Mouse (Mus musculus): Measurements from ENCODE around the gene Tmem176b. TPM values are rescaled to one million over a fixed set of nuclear protein-coding genes. Genes with fewer than 3 reads are reported as not detected.

Gene Tmem176b
- polyA plus RNA-seq, 1 experiment: 36.3 TPM

DNA sequence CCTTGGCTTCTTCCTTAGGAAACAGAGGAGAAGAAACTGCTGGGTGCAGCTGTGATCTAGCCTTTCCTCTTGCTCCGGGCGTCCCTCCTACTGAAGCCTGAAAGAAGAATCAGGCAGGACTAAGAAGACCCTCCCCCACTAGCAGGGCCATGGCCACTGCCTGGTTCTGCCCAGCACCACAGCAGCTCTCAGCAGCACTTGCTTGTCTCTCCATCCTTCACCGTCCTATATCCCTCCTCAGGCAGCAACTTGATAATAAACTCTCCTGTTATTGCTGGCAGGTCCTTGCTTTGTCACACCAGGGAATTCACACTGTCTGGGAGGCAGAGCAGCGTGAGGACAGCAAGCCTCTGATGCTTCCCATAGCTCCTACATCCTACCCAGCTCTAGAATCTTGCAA lies 3.8 kb upstream of the Tmem176b start:
- Histone ChIP-seq H3K9me3 (no peaks in the 10 kb centered on the region), H3K4me1 (peaks cover 30% of the 10 kb centered on the region), H3K36me3 (replicated peaks; ENCODE audit: low read length) (no peaks in the 10 kb centered on the region), H3K4me3 (replicated peaks) (no peak overlapping the region), H3K27me3 (replicated peaks) (peaks cover 30% of the 10 kb centered on the region)
- TF ChIP-seq FLI1 (IDR thresholded peaks at IDR 0.05; ENCODE audit: low read length) (no peak), GATA1 (IDR thresholded peaks at IDR 0.05; ENCODE audit: borderline replicate concordance, low read length) (no peak)

DNA sequence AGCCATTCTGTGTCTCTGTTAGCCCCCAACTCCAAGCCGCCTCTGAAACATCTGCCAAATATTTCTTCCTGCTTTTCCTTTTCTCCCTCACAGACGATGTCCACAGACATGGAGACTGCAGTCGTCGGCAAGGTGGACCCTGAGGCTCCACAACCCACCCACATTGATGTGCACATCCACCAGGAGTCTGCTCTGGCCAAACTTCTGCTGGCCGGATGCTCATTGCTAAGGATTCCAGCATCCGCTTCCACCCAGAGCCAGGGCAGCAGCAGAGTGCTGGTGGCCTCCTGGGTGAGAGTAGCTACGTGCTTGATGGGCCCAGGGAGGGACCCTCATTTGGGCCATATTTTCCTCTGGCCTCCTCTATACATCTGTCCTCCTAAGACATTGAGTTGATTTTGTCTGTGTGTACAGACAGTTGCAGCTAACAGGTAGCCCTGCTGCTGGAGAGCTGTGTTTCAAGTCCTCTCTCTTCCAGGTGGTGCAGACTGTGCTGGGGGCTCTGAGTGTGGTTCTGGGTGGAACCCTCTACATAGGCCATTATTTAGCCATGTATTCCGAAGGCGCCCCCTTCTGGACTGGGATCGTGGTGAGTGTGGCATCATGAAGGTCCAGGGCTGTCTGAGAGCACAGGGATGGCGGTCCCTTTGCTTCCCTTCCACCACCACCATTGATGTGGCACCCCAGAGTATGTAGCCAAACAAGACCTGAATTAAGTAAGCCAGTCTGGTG lies 981 bp upstream of the Tmem176b start:
- Histone ChIP-seq H3K9me3 (no peaks in the 10 kb centered on the region), H3K4me3 (replicated peaks) (peak overlapping the region; percentile 21), H3K27me3 (replicated peaks) (peaks cover 30% of the 10 kb centered on the region), H3K4me1 (peaks cover 33% of the 10 kb centered on the region), H3K36me3 (replicated peaks; ENCODE audit: low read length) (no peaks in the 10 kb centered on the region)
- no peak for TF ChIP-seq GATA1 (IDR thresholded peaks at IDR 0.05; ENCODE audit: borderline replicate concordance, low read length)
- no peak for TF ChIP-seq FLI1 (IDR thresholded peaks at IDR 0.05; ENCODE audit: low read length)

GRCm38 (mm10) chr6:48840371-48840969 lies 826 bp downstream of the Tmem176b start, which contains the start of gene Tmem176a:
Gene Tmem176a, plus strand, starts transcription at chr6:48840919.
- Histone ChIP-seq H3K9me3 (no peaks in the 10 kb centered on the region), H3K4me1 (peaks cover 29% of the 10 kb centered on the region), H3K27me3 (replicated peaks) (peaks cover 30% of the 10 kb centered on the region), H3K4me3 (replicated peaks) (peak within 1 kb of the TSS; percentile 62), H3K36me3 (replicated peaks; ENCODE audit: low read length) (peaks cover under 1% of the 10 kb centered on the region)
- TF ChIP-seq GATA1 (IDR thresholded peaks at IDR 0.05; ENCODE audit: borderline replicate concordance, low read length) (no peak), FLI1 (IDR thresholded peaks at IDR 0.05; ENCODE audit: low read length) (no peak)

- no peak overlapping the region for H3K4me3 ChIP-seq (replicated peaks)
Observed at GRCm38 (mm10) chr6:48838321-48839080, 2.8 kb downstream of the Tmem176b start.

DNA sequence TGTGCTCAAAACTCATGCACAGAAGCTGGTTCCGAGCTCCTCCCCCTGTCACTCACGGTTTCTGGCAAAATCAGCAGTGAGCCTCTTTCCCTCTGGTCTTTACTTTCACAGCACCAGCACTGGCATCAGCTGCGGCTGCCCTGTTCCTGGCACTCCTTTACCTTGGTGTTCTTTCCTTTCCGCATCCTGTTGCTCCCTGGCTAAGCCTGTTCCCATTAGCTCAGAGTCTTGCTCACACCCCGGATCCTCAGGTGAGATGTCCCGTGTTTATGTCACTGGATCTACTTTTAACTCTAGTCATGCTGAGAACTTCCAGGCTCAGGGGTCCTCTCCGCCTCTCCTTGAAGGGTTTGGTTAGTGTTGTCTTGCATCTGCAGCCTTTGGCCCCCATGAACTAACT lies 3.8 kb downstream of the Tmem176b start:
- Histone ChIP-seq H3K36me3 (replicated peaks; ENCODE audit: low read length) (peaks cover 22% of the 10 kb centered on the region), H3K4me1 (peaks cover 36% of the 10 kb centered on the region), H3K9me3 (0 out of 2 replicates have a peak, but pooled peaks cover 4% of the 10 kb centered on the region), H3K4me3 (replicated peaks) (no peak overlapping the region), H3K27me3 (replicated peaks) (peaks cover 13% of the 10 kb centered on the region)
- TF ChIP-seq FLI1 (IDR thresholded peaks at IDR 0.05; ENCODE audit: low read length) (no peak), GATA1 (IDR thresholded peaks at IDR 0.05; ENCODE audit: borderline replicate concordance, low read length) (no peak)

More at GRCm38 (mm10) chr6:48838321-48839080, 2.8 kb downstream of the Tmem176b start:
- Histone ChIP-seq H3K4me1 (peaks cover 32% of the 10 kb centered on the region), H3K36me3 (replicated peaks; ENCODE audit: low read length) (peaks cover 15% of the 10 kb centered on the region), H3K27me3 (replicated peaks) (peaks cover 20% of the 10 kb centered on the region), H3K9me3 (no peaks in the 10 kb centered on the region)
- TF ChIP-seq FLI1 (IDR thresholded peaks at IDR 0.05; ENCODE audit: low read length): no peak
- TF ChIP-seq GATA1 (IDR thresholded peaks at IDR 0.05; ENCODE audit: borderline replicate concordance, low read length): no peak

- Histone ChIP-seq H3K36me3 (replicated peaks; ENCODE audit: low read length) (peaks cover 30% of the 10 kb centered on the region), H3K27me3 (replicated peaks) (peaks cover 6% of the 10 kb centered on the region), H3K4me1 (peaks cover 25% of the 10 kb centered on the region), H3K4me3 (replicated peaks) (no peak overlapping the region), H3K9me3 (peaks cover 16% of the 10 kb centered on the region)
- TF ChIP-seq FLI1 (IDR thresholded peaks at IDR 0.05; ENCODE audit: low read length) (no peak), GATA1 (IDR thresholded peaks at IDR 0.05; ENCODE audit: borderline replicate concordance, low read length) (no peak)
Observed at GRCm38 (mm10) chr6:48836146-48836545, 5.2 kb downstream of the Tmem176b start.

DNA sequence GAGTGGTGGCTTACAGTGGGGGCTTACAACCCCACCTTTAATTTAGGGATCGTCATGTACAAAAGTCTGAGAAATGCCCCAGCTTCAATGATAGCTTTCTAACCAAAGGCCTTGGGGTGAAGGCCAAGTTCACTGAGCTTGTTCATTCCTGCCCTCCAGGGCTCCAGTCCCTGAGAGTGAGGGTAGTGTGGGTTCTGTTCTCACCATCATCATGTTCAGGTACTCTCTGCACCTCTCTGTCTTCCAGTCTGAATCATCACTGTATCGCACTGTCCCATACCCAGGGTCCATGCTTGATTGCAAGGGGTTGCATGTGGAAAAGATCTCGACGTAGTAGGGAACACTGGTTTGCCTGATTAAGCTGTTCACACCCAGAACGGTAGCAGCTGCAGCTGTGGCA lies 6.1 kb downstream of the Tmem176b start:
- Histone ChIP-seq H3K27me3 (replicated peaks) (peaks cover 6% of the 10 kb centered on the region), H3K4me3 (replicated peaks) (no peak overlapping the region), H3K36me3 (replicated peaks; ENCODE audit: low read length) (peaks cover 33% of the 10 kb centered on the region), H3K9me3 (peaks cover 18% of the 10 kb centered on the region), H3K4me1 (peaks cover 17% of the 10 kb centered on the region)
- TF ChIP-seq FLI1 (IDR thresholded peaks at IDR 0.05; ENCODE audit: low read length): no peak
- TF ChIP-seq GATA1 (IDR thresholded peaks at IDR 0.05; ENCODE audit: borderline replicate concordance, low read length): no peak

- Histone ChIP-seq H3K4me3 (replicated peaks) (no peak overlapping the region), H3K27me3 (replicated peaks) (peaks cover 6% of the 10 kb centered on the region), H3K36me3 (replicated peaks; ENCODE audit: low read length) (peaks cover 33% of the 10 kb centered on the region), H3K9me3 (peaks cover 18% of the 10 kb centered on the region), H3K4me1 (peaks cover 17% of the 10 kb centered on the region)
- no peak for TF ChIP-seq GATA1 (IDR thresholded peaks at IDR 0.05; ENCODE audit: borderline replicate concordance, low read length)
- no peak for TF ChIP-seq FLI1 (IDR thresholded peaks at IDR 0.05; ENCODE audit: low read length)
Observed at GRCm38 (mm10) chr6:48833515-48833914, 7.8 kb downstream of the Tmem176b start.

- H3K9me3 ChIP-seq: peaks cover 18% of the 10 kb centered on the region
- peaks cover 23% of the 10 kb centered on the region for H3K4me1 ChIP-seq
- no peak overlapping the region for H3K4me3 ChIP-seq (replicated peaks)
- TF ChIP-seq FLI1 (IDR thresholded peaks at IDR 0.05; ENCODE audit: low read length) (no peak), GATA1 (IDR thresholded peaks at IDR 0.05; ENCODE audit: borderline replicate concordance, low read length) (no peak)
- H3K36me3 ChIP-seq (replicated peaks; ENCODE audit: low read length): peaks cover 33% of the 10 kb centered on the region
- H3K27me3 ChIP-seq (replicated peaks): peaks cover 2% of the 10 kb centered on the region
Observed at GRCm38 (mm10) chr6:48832426-48832825, 8.9 kb downstream of the Tmem176b start.

All from megakaryocyte, embryonic 14.5 days (primary cell).